Mouse (Mus musculus) lung, embryonic 14.5 days (tissue): ENCODE results near the gene Nvl. TPM values are rescaled to one million over a fixed set of nuclear protein-coding genes. Genes with fewer than 3 reads are reported as not detected.
A peak's percentile ranks its signal among the peaks of the same experiment; 100 is the strongest.

Experiments
- ATAC-seq: fragments of 200-750 bp; cut with Nextera tagmentation; 2 replicates; pipeline ENCODE4 v1.8.0; 2017; ENCODE audit warnings: mild to moderate bottlenecking, moderate TSS enrichment, moderate library complexity; ENCODE audit not compliant: insufficient read depth
- DNase-seq: peaks from one replicate; pipeline ENCODE4 v3.0.0-alpha.2; 2015
- H3K27ac ChIP-seq: fragments of 300-500 bp; sonication (generic); 2 replicates; pipeline ENCODE4 v1.5.1; 2014; ENCODE audit warnings: low read depth, mild to moderate bottlenecking, moderate library complexity
- H3K27me3 ChIP-seq: fragments of 300-500 bp; sonication (generic); 2 replicates; pipeline ENCODE4 v1.6.1; 2014; ENCODE audit warnings: low read length, control low read depth; ENCODE audit not compliant: insufficient read depth
- H3K36me3 ChIP-seq: fragments of 300-500 bp; sonication (generic); 2 replicates; pipeline ENCODE4 v1.6.1; 2014; ENCODE audit warnings: control low read depth; ENCODE audit not compliant: insufficient read depth
- H3K4me1 ChIP-seq: fragments of 300-500 bp; sonication (generic); 2 replicates; pipeline ENCODE4 v1.6.1; 2014; ENCODE audit warnings: antibody characterized with exemption, control low read depth; ENCODE audit not compliant: insufficient read depth
- H3K4me2 ChIP-seq: fragments of 300-500 bp; sonication (generic); 2 replicates; pipeline ENCODE4 v1.6.1; 2014; ENCODE audit warnings: mild to moderate bottlenecking
- H3K4me3 ChIP-seq: fragments of 300-500 bp; sonication (generic); 2 replicates; pipeline ENCODE4 v1.5.1; 2014; ENCODE audit warnings: low read depth, low read length
- H3K9ac ChIP-seq: fragments of 300-500 bp; sonication (generic); 2 replicates; pipeline ENCODE4 v1.6.1; 2014
- H3K9me3 ChIP-seq: fragments of 300-500 bp; sonication (generic); 2 replicates; pipeline ENCODE4 v1.6.1; 2016; ENCODE audit warnings: low read depth, low read length, control low read depth
- CTCF ChIP-seq: IDR thresholded peaks from 2 replicates; pipeline ENCODE4 v1.5.1; 2016; ENCODE audit warnings: antibody characterized with exemption, low read depth
- WGBS: fragments of 180-500 bp; shearing (Covaris S2); extraction: QIAGEN DNeasy Blood & Tissue Kit; methylation state at CpG from one replicate; pipeline ENCODE4 v1.1.7; 2014; 5-methylcytosine and 5-hydroxymethylcytosine counted together
- polyA plus RNA-seq: library from polyadenylated mRNA; unstranded; fragments of >200 nt; fragmentation: Nextera tagmentation; extraction: Ambion mirVana; gene quantifications from 2 replicates; pipeline ENCODE4 v1.2.1, GENCODE M21; 2014

Nvl gene
- polyA plus RNA-seq, 1 experiment from 2014 or later = 44.2 TPM

DNA sequence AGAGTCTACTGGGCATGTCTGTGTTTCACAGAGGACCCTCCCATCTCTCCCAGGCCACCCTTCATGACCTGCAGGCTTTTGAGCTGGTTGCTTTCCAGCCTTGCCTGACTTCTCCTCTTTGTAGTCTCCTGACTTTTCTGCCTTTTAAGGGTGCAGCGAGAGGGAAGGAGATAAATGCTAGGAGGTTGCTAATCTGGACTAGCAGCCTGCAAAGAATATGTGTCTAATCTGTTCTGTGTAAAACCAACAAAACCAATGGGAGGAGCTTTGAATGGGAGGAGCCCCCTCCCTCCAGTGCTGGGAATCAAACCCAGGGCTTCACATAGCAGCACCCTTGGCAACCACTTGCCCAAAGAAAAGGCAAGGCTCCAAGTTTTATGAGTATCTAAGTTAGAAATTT is 75.7 kb downstream of the Nvl start:
- DNase-seq (no peak), ATAC-seq (no peak)
- Histone ChIP-seq H3K9ac (no peak overlapping the region), H3K4me1 (no peaks in the 10 kb centered on the region), H3K27me3 (no peaks in the 10 kb centered on the region), H3K4me3 (no peak overlapping the region), H3K36me3 (no peaks in the 10 kb centered on the region), H3K27ac (no peak overlapping the region), H3K4me2 (no peak overlapping the region), H3K9me3 (no peaks in the 10 kb centered on the region)
- TF ChIP-seq CTCF = no peak
- 79% methylated on average over 1 of the region's 1 CpGs for WGBS

DNA sequence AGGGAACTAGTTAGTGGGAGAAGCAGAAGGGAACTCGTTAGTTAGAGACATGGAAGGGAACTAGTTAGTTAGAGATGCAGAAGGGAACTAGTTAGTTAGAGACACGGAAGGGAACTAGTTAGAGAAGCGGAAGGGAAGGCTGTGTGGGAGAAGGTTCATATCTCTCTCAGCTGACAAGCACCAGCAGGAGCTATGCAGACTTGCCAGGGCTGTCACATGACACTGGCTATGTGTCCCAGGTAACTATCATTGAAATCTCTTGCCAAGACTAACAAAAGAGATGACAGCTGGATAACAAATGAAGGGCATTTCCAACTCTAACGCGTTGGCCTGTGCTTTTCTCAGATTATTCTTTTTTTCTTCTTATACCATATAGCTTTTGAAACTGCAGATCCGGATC is 79.4 kb downstream of the Nvl start:
- ATAC-seq = no peak
- Histone ChIP-seq H3K4me3 (no peak overlapping the region), H3K4me2 (no peak overlapping the region), H3K36me3 (no peaks in the 10 kb centered on the region), H3K4me1 (no peaks in the 10 kb centered on the region), H3K27me3 (no peaks in the 10 kb centered on the region), H3K9me3 (no peaks in the 10 kb centered on the region), H3K27ac (no peak overlapping the region), H3K9ac (no peak overlapping the region)
- DNase-seq = no peak
- WGBS = 54% methylated on average over 6 of the region's 6 CpGs
- TF ChIP-seq CTCF = no peak

DNA sequence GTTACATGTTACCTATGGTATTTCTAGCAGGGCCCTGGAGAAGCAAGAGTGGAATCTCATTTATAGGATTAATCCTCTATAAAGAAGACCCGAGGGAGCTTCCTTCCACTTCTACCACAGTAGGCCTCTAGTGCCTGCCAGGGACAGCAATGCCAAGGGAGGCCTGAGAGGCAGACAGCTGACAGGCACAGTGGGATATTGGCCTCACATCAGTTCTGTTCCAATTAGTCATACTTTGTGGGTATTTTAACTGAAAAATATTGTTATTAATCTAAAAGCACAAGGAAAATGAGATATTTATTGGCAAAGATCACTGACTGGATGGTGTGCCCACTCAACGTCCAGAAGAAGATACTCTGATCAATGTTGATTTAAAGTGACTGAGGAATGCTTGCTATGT is 80.0 kb downstream of the Nvl start:
- H3K27me3 ChIP-seq = no peaks in the 10 kb centered on the region
- no peak for TF ChIP-seq CTCF
- no peak overlapping the region for H3K9ac ChIP-seq
- no peak for DNase-seq
- ATAC-seq = no peak
- H3K36me3 ChIP-seq = no peaks in the 10 kb centered on the region
- no peak overlapping the region for H3K27ac ChIP-seq
- no peak overlapping the region for H3K4me3 ChIP-seq
- H3K4me2 ChIP-seq = no peak overlapping the region
- WGBS = 47% methylated on average over 2 of the region's 2 CpGs
- H3K9me3 ChIP-seq = no peaks in the 10 kb centered on the region
- H3K4me1 ChIP-seq = no peaks in the 10 kb centered on the region

DNA sequence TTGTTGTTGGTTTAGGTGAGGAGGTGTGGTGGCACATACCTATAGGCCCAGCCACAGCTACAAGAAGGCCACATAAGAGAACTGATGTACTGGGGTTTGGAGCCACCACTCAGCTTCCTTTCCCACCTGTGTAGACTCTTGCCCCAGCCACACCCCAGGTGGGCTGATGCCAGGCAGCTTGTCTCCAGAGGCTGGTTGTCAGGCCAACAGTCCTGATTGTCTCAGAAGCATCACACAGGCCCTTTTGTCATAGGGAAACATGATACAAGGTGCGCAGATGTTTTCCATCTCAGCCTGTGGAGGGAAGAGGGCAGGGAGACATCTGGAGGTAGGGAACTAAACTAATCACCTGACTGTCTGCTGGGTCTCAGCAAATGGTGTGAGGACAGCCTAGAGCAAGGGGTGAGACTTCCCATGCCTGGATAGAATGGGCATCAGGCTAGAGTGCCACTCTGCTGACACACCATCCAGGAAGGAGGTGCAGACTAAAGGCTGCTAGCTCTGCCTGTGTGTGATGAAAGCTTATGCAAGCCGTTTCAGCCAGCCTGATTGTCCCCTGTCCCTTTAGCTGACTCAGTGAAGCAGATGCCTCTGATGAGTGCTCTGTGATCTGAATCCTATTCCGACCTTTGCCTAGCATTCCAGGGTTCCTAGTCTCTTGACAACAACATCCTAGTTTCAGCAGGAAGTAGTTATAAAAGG is 82.1 kb downstream of the Nvl start:
- Histone ChIP-seq H3K9me3 (no peaks in the 10 kb centered on the region), H3K4me2 (no peak overlapping the region), H3K27ac (no peak overlapping the region), H3K4me3 (no peak overlapping the region), H3K27me3 (no peaks in the 10 kb centered on the region), H3K4me1 (no peaks in the 10 kb centered on the region), H3K36me3 (no peaks in the 10 kb centered on the region), H3K9ac (no peak overlapping the region)
- WGBS = 48% methylated on average over 3 of the region's 3 CpGs
- ATAC-seq = no peak
- no peak for DNase-seq
- no peak for TF ChIP-seq CTCF

DNA sequence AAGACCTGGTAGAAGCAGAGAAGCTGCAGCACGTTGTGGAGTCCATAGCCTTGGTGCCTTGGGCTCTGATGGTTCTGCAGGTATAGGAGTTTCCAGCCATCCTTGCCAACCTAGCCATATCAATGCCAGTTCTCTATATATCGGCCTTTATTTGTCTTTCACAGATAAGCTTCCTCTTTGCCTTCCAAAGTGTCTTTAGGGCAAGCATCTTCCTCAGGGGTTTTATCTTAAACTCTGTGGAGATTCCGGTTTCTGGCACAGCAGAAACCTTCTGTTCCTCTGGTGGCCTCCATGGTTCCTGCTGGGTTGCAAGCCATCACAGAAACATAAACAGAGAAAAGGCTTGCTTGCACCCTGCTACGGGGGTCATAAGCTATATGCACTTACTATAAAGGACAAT is 91.1 kb downstream of the Nvl start:
- no peaks in the 10 kb centered on the region for H3K36me3 ChIP-seq
- H3K27ac ChIP-seq = no peak overlapping the region
- no peak overlapping the region for H3K4me2 ChIP-seq
- no peak for ATAC-seq
- 68% methylated on average over 4 of the region's 4 CpGs for WGBS
- H3K4me3 ChIP-seq = no peak overlapping the region
- DNase-seq = no peak
- no peaks in the 10 kb centered on the region for H3K4me1 ChIP-seq
- no peak for TF ChIP-seq CTCF
- H3K9me3 ChIP-seq = no peaks in the 10 kb centered on the region
- H3K27me3 ChIP-seq = no peaks in the 10 kb centered on the region
- no peak overlapping the region for H3K9ac ChIP-seq

DNA sequence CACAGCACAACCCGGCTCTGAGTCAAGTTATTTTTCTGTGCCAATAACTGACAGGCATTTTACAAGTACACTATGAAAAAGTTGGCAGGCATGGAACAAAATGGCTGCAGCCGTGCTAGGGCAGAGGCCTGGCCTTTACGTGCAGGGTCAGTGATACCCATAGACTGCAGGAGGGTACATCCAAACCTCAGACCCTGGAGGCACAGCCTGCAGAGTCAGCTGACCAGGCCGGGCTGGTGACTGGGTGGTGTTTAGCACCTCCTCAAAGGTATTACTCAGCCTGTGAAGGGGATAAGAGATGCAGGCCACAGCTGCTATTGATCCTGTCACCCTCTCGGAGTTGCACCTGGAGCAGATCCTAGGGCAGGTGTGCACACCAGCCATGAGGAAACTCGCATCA is 93.1 kb downstream of the Nvl start, which contains the start of gene 9130409I23Rik:
TSS of gene 9130409I23Rik (plus strand) at position 301 of the 400 bp plus-strand sequence.
- WGBS = 71% methylated on average over 6 of the region's 6 CpGs
- H3K27me3 ChIP-seq = no peaks in the 10 kb centered on the region
- DNase-seq (no peak), ATAC-seq (no peak)
- H3K27ac ChIP-seq = no peak within 1 kb of the TSS
- H3K9me3 ChIP-seq = no peaks in the 10 kb centered on the region
- no peak within 1 kb of the TSS for H3K4me3 ChIP-seq
- H3K4me1 ChIP-seq = no peaks in the 10 kb centered on the region
- H3K4me2 ChIP-seq = no peak within 1 kb of the TSS
- H3K9ac ChIP-seq = no peak within 1 kb of the TSS
- no peaks in the 10 kb centered on the region for H3K36me3 ChIP-seq
- TF ChIP-seq CTCF = no peak

DNA sequence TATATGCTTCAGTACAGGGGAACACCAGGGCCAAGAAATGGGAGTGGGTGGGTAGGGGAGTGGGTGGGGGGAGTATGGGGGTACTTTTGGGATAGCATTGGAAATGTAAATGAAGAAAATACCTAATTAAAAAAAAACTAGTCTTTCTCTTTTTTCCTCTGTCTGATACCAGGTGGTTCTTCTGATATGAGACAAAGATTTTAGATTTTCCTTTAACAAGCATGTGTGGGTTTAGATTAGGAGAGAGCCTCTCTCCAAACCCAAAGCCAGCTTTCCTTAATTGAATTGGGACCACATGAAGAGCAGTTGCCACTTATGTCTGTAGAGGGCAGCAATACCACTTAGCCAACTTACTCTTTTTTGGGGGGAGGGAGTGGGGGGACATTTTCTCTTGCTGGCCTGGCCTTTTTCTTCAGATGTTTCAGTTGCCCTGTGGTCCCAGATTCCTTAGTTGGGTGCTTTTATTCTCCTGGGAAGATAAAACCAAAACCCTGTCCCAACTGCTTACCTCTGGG is 94.6 kb downstream of the Nvl start:
- Histone ChIP-seq H3K27ac (no peak overlapping the region), H3K9ac (no peak overlapping the region), H3K36me3 (no peaks in the 10 kb centered on the region), H3K27me3 (no peaks in the 10 kb centered on the region), H3K9me3 (no peaks in the 10 kb centered on the region), H3K4me1 (no peaks in the 10 kb centered on the region), H3K4me3 (no peak overlapping the region), H3K4me2 (no peak overlapping the region)
- DNase-seq (no peak), ATAC-seq (no peak)
- peak; percentile 27 for TF ChIP-seq CTCF

DNA sequence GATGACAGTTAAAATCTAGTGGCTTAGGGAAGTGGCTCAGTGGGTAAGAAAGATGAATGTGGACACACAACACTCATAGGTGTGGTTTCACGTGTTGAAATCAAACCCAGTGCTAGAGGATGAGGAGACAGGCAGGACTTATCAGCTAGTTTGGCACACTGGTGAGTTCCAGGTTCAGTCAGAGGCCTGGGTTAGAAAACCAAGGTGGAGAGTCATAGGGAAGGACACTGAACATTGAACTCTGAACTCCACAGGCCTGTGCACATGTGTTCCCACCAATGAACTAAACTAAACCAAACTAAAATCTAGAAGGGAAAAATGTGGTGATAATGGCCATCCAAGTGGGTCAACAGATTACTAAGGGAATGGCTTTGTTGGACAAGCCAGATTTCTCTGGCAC is 96.5 kb downstream of the Nvl start:
- no peak overlapping the region for H3K4me2 ChIP-seq
- DNase-seq (no peak), ATAC-seq (no peak)
- no peaks in the 10 kb centered on the region for H3K27me3 ChIP-seq
- H3K9ac ChIP-seq = no peak overlapping the region
- no peaks in the 10 kb centered on the region for H3K4me1 ChIP-seq
- H3K9me3 ChIP-seq = no peaks in the 10 kb centered on the region
- TF ChIP-seq CTCF = no peak
- H3K4me3 ChIP-seq = no peak overlapping the region
- H3K27ac ChIP-seq = no peak overlapping the region
- WGBS = 44% methylated on average over 1 of the region's 1 CpGs
- no peaks in the 10 kb centered on the region for H3K36me3 ChIP-seq
